Mouse (Mus musculus): ENCODE data around the gene Rhox4e.
"Not testable (repeated sequence)": the region's sequence is repeated elsewhere in the genome, so short reads cannot be mapped to it uniquely, and the experiment has no call there.

The Rhox4e gene

DNA sequence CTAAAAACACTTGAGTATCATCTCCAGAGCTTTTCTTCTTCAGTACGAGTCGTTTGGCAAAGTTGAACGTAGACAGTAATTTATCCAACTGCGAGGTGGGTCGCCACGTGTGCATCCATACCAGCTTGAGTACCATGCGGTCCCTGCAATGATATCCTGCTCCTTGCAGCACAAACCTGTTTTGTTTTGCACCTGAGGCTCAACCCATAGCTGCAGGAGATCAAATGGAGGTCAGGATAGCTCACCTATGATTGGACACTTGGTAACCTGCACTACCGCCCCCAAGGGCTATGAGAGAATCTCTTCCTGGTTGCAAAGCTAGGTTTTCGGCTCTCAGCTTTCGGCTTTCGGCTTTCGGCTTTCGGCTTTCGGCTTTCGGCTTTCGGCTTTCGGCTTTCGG is at the start of gene Rhox4e:
Gene Rhox4e, plus strand, starts transcription at position 301 of the 400 bp plus-strand sequence.
- DNase-seq (ENCODE audit: low read depth): not testable (repeated sequence)

DNA sequence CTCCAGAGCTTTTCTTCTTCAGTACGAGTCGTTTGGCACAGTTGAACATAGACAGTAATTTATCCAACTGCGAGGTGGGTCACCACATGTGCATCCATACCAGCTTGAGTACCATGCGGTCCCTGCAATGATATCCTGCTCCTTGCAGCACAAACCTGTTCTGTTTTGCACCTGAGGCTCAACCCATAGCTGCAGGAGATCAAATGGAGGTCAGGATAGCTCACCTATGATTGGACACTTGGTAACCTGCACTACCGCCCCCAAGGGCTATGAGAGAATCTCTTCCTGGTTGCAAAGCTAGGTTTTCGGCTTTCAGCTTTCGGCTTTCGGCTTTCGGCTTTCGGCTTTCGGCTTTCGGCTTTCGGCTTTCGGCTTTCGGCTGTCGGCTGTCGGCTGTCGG is 43.2 kb upstream of the Rhox4e start, which contains the start of gene Rhox4d:
Gene Rhox4d, plus strand, starts transcription at position 301 of the 400 bp plus-strand sequence.
- DNase-seq (ENCODE audit: low read depth): not testable (repeated sequence)

DNA sequence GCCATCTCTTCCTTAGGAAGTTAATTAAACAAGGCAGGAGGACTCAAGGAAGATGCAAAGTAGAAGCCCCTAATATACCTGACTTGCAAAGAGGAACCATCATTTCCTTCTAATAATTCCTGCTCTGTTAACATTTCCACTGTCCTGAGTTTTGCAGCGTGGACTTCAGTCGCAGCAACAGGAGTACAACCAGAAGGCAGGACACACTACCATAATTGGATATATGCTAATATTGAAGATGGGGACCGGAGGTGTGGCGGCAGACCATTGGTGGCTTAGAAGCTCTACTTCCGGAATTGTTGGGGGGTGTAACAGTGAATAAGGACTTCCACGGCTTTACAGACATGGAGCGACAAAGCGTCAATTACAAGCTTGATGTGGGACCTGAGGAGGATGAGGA is 27.1 kb upstream of the Rhox4e start, which contains the start of gene Rhox2e:
Gene Rhox2e, plus strand, starts transcription at position 301 of the 400 bp plus-strand sequence.
- not testable (repeated sequence) for DNase-seq (ENCODE audit: low read depth)

DNA sequence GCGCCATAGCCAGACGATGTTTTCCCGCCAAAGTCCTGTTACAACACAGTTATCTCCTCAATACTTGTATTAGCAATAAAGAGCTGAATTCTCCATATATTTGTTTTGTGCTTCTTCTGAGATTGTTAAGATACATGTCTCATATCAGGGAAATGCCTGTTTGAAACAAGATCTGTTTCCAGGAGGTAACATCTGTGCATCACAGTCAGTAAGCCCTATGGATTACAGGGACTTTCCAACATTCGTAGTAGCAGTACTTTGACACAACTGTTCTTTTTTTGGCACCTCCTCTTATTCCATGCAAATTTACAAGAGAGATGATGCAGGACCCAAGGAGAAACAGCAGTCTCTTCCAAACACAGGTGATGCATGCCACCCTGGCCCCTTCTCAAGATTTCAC is 15.5 kb upstream of the Rhox4e start, which contains the start of gene Rhox3e:
Gene Rhox3e, plus strand, starts transcription at position 301 of the 400 bp plus-strand sequence.
- DNase-seq (ENCODE audit: low read depth): not testable (repeated sequence)

GRCm38 (mm10) chrX:37571105-37571504 is 13.9 kb downstream of the Rhox4e start, which contains the start of gene Rhox2f:
TSS of gene Rhox2f (plus strand) at chrX:37571405.
- DNase-seq (ENCODE audit: low read depth): not testable (repeated sequence)

DNA sequence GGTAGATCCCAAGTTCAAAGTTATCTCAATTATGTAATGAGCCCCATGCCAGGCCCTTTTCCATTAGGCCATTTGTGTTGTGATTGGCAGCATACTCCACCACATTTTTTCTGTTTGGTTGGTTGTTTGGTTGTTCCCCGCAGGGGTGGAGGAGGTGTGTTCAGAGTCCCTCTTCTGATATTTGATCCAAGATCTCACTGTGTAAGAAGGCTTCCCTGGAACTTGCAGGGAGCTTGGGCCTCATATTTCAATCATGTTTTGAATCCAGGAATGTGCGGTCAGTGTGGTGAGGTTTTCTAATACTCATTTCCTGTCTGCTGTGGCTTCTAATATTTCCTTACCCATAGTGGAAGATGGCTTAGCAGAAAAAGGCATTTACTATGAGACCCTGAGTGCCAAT is 15.4 kb downstream of the Rhox4e start:
- not testable (repeated sequence) for DNase-seq (ENCODE audit: low read depth)

DNA sequence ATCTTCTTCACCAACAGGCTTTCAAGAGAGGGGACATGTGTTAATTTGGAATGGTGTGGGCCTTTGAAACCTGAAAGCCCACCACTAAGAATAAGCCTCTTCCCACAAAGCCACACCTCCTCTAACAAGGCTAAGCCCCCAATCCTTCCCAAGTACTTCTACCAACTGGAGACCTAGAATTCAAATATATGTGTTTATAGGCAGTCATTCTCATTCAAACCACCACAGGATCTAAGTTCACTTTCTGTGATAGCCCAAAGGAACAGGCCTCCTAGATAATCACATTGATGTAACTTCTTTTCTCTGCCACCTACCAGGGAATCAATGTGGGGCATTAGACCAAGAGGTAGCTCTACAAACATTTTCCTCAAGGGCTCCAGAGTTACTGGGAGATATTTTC is 23.5 kb downstream of the Rhox4e start, which contains the start of gene Rhox3f:
Gene Rhox3f, plus strand, starts transcription at position 301 of the 400 bp plus-strand sequence.
- DNase-seq (ENCODE audit: low read depth): not testable (repeated sequence)

GRCm38 (mm10) chrX:37607604-37608003 is 50.4 kb downstream of the Rhox4e start, which contains the start of gene Rhox4f:
TSS of gene Rhox4f (minus strand) at chrX:37607704.
- DNase-seq (ENCODE audit: low read depth): not testable (repeated sequence)

All from naive thymus-derived CD4-positive, alpha-beta T cell, adult 2 months (primary cell).